Comparison of ENCODE assay signal across 23 mouse cellular contexts in the genomic region with DNA sequence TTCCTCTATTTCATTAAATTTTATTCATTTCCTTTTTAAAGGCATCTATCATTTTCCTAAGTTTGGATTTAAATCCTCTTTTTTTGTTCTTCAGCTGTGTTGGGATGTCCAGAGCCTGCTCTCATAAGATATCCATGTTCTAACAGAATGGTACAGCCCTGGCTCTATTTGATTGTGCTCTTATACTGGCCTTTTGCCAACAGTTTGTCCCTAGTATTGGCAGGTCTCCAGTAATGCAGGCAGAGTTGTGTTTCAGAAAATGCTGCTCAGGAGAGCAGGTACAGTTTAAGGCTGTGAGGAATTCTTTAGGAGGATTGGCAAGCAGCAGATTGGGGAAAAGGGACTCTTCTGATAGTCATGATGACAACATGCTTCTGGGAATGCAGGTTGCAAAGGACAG.
DNase-seq lines count a peak whose midpoint lies in the region; ATAC-seq and TF ChIP-seq lines count a peak whose summit lies in the region.
"Had no signal": no experiment of that assay in that cellular context is flagged by ENCODE, and none has a peak within 500 bp of the region (broad histone marks: within the 10 kb centered on the region; RNA-seq: fewer than 3 reads in every experiment).

No protein-coding gene starts in this region.

- H3K27ac ChIP-seq in forebrain, embryonic 15.5 days (replicated peaks), result no peak overlapping the region
- H3K27ac ChIP-seq in forebrain, embryonic 11.5 days (ENCODE audit: low read depth, low read length), result no peak overlapping the region
- no peak overlapping the region for H3K27ac ChIP-seq in hindbrain, postnatal 0 days
- no peak overlapping the region for H3K27ac ChIP-seq in hindbrain, embryonic 11.5 days (ENCODE audit: low read depth, low read length)
- no peak overlapping the region for H3K27ac ChIP-seq in lung, postnatal 0 days (ENCODE audit: low read length)
- H3K27ac ChIP-seq: embryonic facial prominence, embryonic 12.5 days; heart, embryonic 13.5 days; layer of hippocampus, adult 2 months; limb, embryonic 12.5 days; macrophage; stomach, embryonic 15.5 days had no signal

- no peak for TF ChIP-seq CTCF in hindbrain, postnatal 0 days (IDR thresholded peaks at IDR 0.05; ENCODE audit: low read depth)
- TF ChIP-seq CTCF in lung, postnatal 0 days (IDR thresholded peaks at IDR 0.05), result no peak
- no peak for TF ChIP-seq CTCF in brain, embryonic 14.5 days (IDR thresholded peaks at IDR 0.05; ENCODE audit: borderline replicate concordance, extremely low read depth, insufficient read depth, insufficient read length)

- no peak for DNase-seq in forebrain, embryonic 11.5 days (ENCODE audit: low spot score)
- DNase-seq in hindbrain, postnatal 0 days (ENCODE audit: low spot score), result peak; percentile 67
- DNase-seq in hindbrain, embryonic 11.5 days (ENCODE audit: low spot score), result no peak
- DNase-seq in lung, postnatal 0 days (ENCODE audit: low spot score), result peak; percentile 34
- DNase-seq in lung, postnatal 14 days, result no peak
- DNase-seq in brain, embryonic 14.5 days (ENCODE audit: low read depth), result peak; percentile 72
- no peak for DNase-seq in layer of hippocampus, postnatal 14 days (ENCODE audit: low spot score in 2 of 2)
- DNase-seq: adrenal gland, postnatal 10 days; cerebellum, adult 9-11 months; gastrocnemius, postnatal 10 days; layer of hippocampus, postnatal 36 days; liver, postnatal 0 days; thymus, postnatal 25 days had no signal

- H3K9ac ChIP-seq in forebrain, embryonic 15.5 days (replicated peaks), result no peak overlapping the region
- H3K9ac ChIP-seq in forebrain, embryonic 11.5 days (ENCODE audit: low read length), result no peak overlapping the region
- H3K9ac ChIP-seq in hindbrain, postnatal 0 days (replicated peaks; ENCODE audit: low read length), result no peak overlapping the region
- no peak overlapping the region for H3K9ac ChIP-seq in hindbrain, embryonic 11.5 days (ENCODE audit: low read depth, low read length)
- no peak overlapping the region for H3K9ac ChIP-seq in lung, postnatal 0 days (replicated peaks; ENCODE audit: low read depth)
- H3K9ac ChIP-seq: embryonic facial prominence, embryonic 12.5 days; heart, embryonic 13.5 days; limb, embryonic 12.5 days; liver, postnatal 0 days; stomach, embryonic 15.5 days had no signal

- no peak for TF ChIP-seq POLR2A in brain, embryonic 14.5 days (IDR thresholded peaks at IDR 0.05; ENCODE audit: borderline replicate concordance, extremely low read depth, insufficient read depth, insufficient read length, poor library complexity, severe bottlenecking)

- 0 out of 2 replicates have a peak, but pooled peaks have one; percentile 46 for ATAC-seq in forebrain, embryonic 15.5 days (replicated peaks)
- ATAC-seq in forebrain, embryonic 11.5 days (replicated peaks; ENCODE audit: low FRiP score), result no peak
- no peak for ATAC-seq in hindbrain, postnatal 0 days
- ATAC-seq in hindbrain, embryonic 11.5 days (ENCODE audit: low FRiP score), result no peak
- ATAC-seq in lung, postnatal 0 days, result no peak
- ATAC-seq: intestine, postnatal 0 days; liver, postnatal 0 days had no signal

- TF ChIP-seq EP300 in lung, postnatal 0 days (IDR thresholded peaks at IDR 0.05), result no peak

- no peaks in the 10 kb centered on the region for H3K27me3 ChIP-seq in forebrain, embryonic 15.5 days
- H3K27me3 ChIP-seq in forebrain, embryonic 11.5 days (ENCODE audit: control insufficient read depth, insufficient read depth, low read length), result no peaks in the 10 kb centered on the region
- no peaks in the 10 kb centered on the region for H3K27me3 ChIP-seq in hindbrain, postnatal 0 days (ENCODE audit: insufficient read depth, low read length)
- H3K27me3 ChIP-seq in hindbrain, embryonic 11.5 days (ENCODE audit: control insufficient read depth, insufficient read depth, low read length), result no peaks in the 10 kb centered on the region
- H3K27me3 ChIP-seq in lung, postnatal 0 days (replicated peaks; ENCODE audit: insufficient read depth, low read length), result no peaks in the 10 kb centered on the region
- H3K27me3 ChIP-seq: embryonic facial prominence, embryonic 12.5 days; heart, embryonic 13.5 days; limb, embryonic 12.5 days; stomach, embryonic 15.5 days had no signal

- H3K4me1 ChIP-seq in forebrain, embryonic 15.5 days, result no peaks in the 10 kb centered on the region
- no peaks in the 10 kb centered on the region for H3K4me1 ChIP-seq in forebrain, embryonic 11.5 days (replicated peaks; ENCODE audit: control insufficient read depth, insufficient read depth, low read length)
- no peaks in the 10 kb centered on the region for H3K4me1 ChIP-seq in hindbrain, postnatal 0 days (ENCODE audit: insufficient read depth, low read length)
- H3K4me1 ChIP-seq in hindbrain, embryonic 11.5 days (replicated peaks; ENCODE audit: control insufficient read depth, insufficient read depth, low read length), result no peaks in the 10 kb centered on the region
- no peaks in the 10 kb centered on the region for H3K4me1 ChIP-seq in lung, postnatal 0 days (ENCODE audit: insufficient read depth, low read depth, low read length)
- H3K4me1 ChIP-seq: embryonic facial prominence, embryonic 12.5 days; heart, embryonic 13.5 days; limb, embryonic 12.5 days; stomach, embryonic 15.5 days had no signal

- H3K36me3 ChIP-seq in forebrain, embryonic 15.5 days, result no peaks in the 10 kb centered on the region
- H3K36me3 ChIP-seq in forebrain, embryonic 11.5 days (ENCODE audit: control insufficient read depth, insufficient read depth, low read length), result no peaks in the 10 kb centered on the region
- H3K36me3 ChIP-seq in hindbrain, postnatal 0 days (ENCODE audit: insufficient read depth, low read length), result no peaks in the 10 kb centered on the region
- no peaks in the 10 kb centered on the region for H3K36me3 ChIP-seq in hindbrain, embryonic 11.5 days (ENCODE audit: control insufficient read depth, insufficient read depth, low read length)
- H3K36me3 ChIP-seq in lung, postnatal 0 days (ENCODE audit: insufficient read depth, low read length), result no peaks in the 10 kb centered on the region
- H3K36me3 ChIP-seq: embryonic facial prominence, embryonic 12.5 days; heart, embryonic 13.5 days; limb, embryonic 12.5 days; stomach, embryonic 15.5 days had no signal

- no peaks in the 10 kb centered on the region for H3K9me3 ChIP-seq in forebrain, embryonic 15.5 days
- no peaks in the 10 kb centered on the region for H3K9me3 ChIP-seq in forebrain, embryonic 11.5 days (ENCODE audit: control insufficient read depth, low read length)
- H3K9me3 ChIP-seq in hindbrain, postnatal 0 days (ENCODE audit: low read length), result no peaks in the 10 kb centered on the region
- H3K9me3 ChIP-seq in hindbrain, embryonic 11.5 days (ENCODE audit: control insufficient read depth, low read length), result no peaks in the 10 kb centered on the region
- H3K9me3 ChIP-seq in lung, postnatal 0 days (ENCODE audit: low read length), result no peaks in the 10 kb centered on the region
- H3K9me3 ChIP-seq: embryonic facial prominence, embryonic 12.5 days; heart, embryonic 13.5 days; limb, embryonic 12.5 days; stomach, embryonic 15.5 days had no signal

- H3K4me3 ChIP-seq in forebrain, embryonic 15.5 days, result no peak overlapping the region
- no peak overlapping the region for H3K4me3 ChIP-seq in forebrain, embryonic 11.5 days (ENCODE audit: low read depth, low read length)
- H3K4me3 ChIP-seq in hindbrain, postnatal 0 days (ENCODE audit: low read length), result no peak overlapping the region
- no peak overlapping the region for H3K4me3 ChIP-seq in hindbrain, embryonic 11.5 days (ENCODE audit: low read depth, low read length)
- H3K4me3 ChIP-seq in lung, postnatal 0 days (ENCODE audit: low read depth, low read length), result no peak overlapping the region
- H3K4me3 ChIP-seq: embryonic facial prominence, embryonic 12.5 days; erythroblast, embryonic 14.5 days; heart, embryonic 13.5 days; layer of hippocampus, adult 2 months; limb, embryonic 12.5 days; stomach, embryonic 15.5 days had no signal

- no peak overlapping the region for H3K4me2 ChIP-seq in forebrain, embryonic 15.5 days (replicated peaks)
- no peak overlapping the region for H3K4me2 ChIP-seq in forebrain, embryonic 11.5 days (ENCODE audit: low read depth, low read length, severe bottlenecking)
- no peak overlapping the region for H3K4me2 ChIP-seq in hindbrain, postnatal 0 days (ENCODE audit: low read depth, low read length)
- no peak overlapping the region for H3K4me2 ChIP-seq in hindbrain, embryonic 11.5 days (replicated peaks; ENCODE audit: low read depth, low read length)
- no peak overlapping the region for H3K4me2 ChIP-seq in lung, postnatal 0 days (replicated peaks; ENCODE audit: low read depth, low read length)
- H3K4me2 ChIP-seq: embryonic facial prominence, embryonic 12.5 days; heart, embryonic 13.5 days; limb, embryonic 12.5 days; liver, embryonic 11.5 days; stomach, embryonic 15.5 days had no signal

Comparison
In these comparisons a context has a peak if more than half of its experiments do, and no peak if none do; other contexts are left out.
1. DNase-seq: peak in hindbrain, postnatal 0 days (single experiment), lung, postnatal 0 days (single experiment) and brain, embryonic 14.5 days (single experiment); none in forebrain, embryonic 11.5 days (single experiment), hindbrain, embryonic 11.5 days (single experiment), lung, postnatal 14 days (single experiment) and layer of hippocampus, postnatal 14 days (0 of 2).